Mouse (Mus musculus) heart, postnatal 0 days (tissue): ENCODE results near the gene Lrch1. TPM values are rescaled to one million over a fixed set of nuclear protein-coding genes. Genes with fewer than 3 reads are reported as not detected.

ENCODE experiments used
- ATAC-seq: fragments of 200-750 bp; cut with Nextera tagmentation; 2 replicates; pipeline ENCODE4 v1.8.0; 2017; ENCODE audit warnings: low read depth, moderate number of reproducible peaks, moderate library complexity; ENCODE audit not compliant: insufficient read depth
- DNase-seq: peaks from one replicate; pipeline ENCODE4 v3.0.0-alpha.2; 2016; ENCODE audit warnings: low spot score
- H3K27ac ChIP-seq: fragments of 300-500 bp; sonication (generic); 2 replicates; pipeline ENCODE4 v1.5.1; 2014; ENCODE audit warnings: low read depth, mild to moderate bottlenecking
- H3K27me3 ChIP-seq: fragments of 300-500 bp; sonication (generic); 2 replicates; pipeline ENCODE4 v1.6.1; 2014; ENCODE audit warnings: low read length, mixed read lengths; ENCODE audit not compliant: control insufficient read depth, insufficient read depth
- H3K36me3 ChIP-seq: fragments of 300-500 bp; sonication (generic); replicated peaks from 2 replicates; pipeline ENCODE4 v1.6.1; 2014; ENCODE audit warnings: low read length, mixed read lengths; ENCODE audit not compliant: control insufficient read depth, insufficient read depth
- H3K4me1 ChIP-seq: fragments of 300-500 bp; sonication (generic); 2 replicates; pipeline ENCODE4 v1.6.1; 2014; ENCODE audit warnings: antibody characterized with exemption; ENCODE audit not compliant: control insufficient read depth, insufficient read depth
- H3K4me2 ChIP-seq: fragments of 300-500 bp; sonication (generic); 2 replicates; pipeline ENCODE4 v1.6.1; 2014; ENCODE audit warnings: low read depth, mild to moderate bottlenecking, low read length, moderate library complexity
- H3K4me3 ChIP-seq: fragments of 300-500 bp; sonication (generic); 2 replicates; pipeline ENCODE4 v1.5.1; 2014; ENCODE audit warnings: low read depth, low read length
- H3K9ac ChIP-seq: fragments of 300-500 bp; sonication (generic); replicated peaks from 2 replicates; pipeline ENCODE4 v1.6.1; 2014; ENCODE audit warnings: low read depth, low read length, mixed read lengths
- H3K9me3 ChIP-seq: fragments of 300-500 bp; sonication (generic); replicated peaks from 2 replicates; pipeline ENCODE4 v1.6.1; 2016; ENCODE audit warnings: low read length; ENCODE audit not compliant: control insufficient read depth
- CTCF ChIP-seq: IDR thresholded peaks from 2 replicates; pipeline ENCODE4 v1.5.1; 2016; ENCODE audit warnings: antibody characterized with exemption, control low read depth, low read depth
- EP300 ChIP-seq: IDR thresholded peaks from 2 replicates; pipeline ENCODE4 v1.6.1; 2016; ENCODE audit warnings: antibody characterized with exemption, low read depth
- WGBS: fragments of 180-500 bp; shearing (Covaris S2); extraction: QIAGEN DNeasy Blood & Tissue Kit; methylation state at CpG from one replicate; pipeline ENCODE4 v1.1.7; 2014; 5-methylcytosine and 5-hydroxymethylcytosine counted together
- polyA plus RNA-seq: library from polyadenylated mRNA; unstranded; fragments of >200 nt; fragmentation: Nextera tagmentation; extraction: Ambion mirVana; gene quantifications from 2 replicates; pipeline ENCODE4 v1.2.1, GENCODE M21; 2015
- total RNA-seq: library from RNA; depleted of rRNA; stranded (reverse); fragments of >200 nt; gene quantifications from 2 replicates; pipeline ENCODE4 v1.2.3, GENCODE M21; 2014; ENCODE audit warnings: low replicate concordance

Lrch1 gene
- total and polyA plus RNA-seq, 2 experiments from 2014 or later = 8.4 to 14.2 TPM

DNA sequence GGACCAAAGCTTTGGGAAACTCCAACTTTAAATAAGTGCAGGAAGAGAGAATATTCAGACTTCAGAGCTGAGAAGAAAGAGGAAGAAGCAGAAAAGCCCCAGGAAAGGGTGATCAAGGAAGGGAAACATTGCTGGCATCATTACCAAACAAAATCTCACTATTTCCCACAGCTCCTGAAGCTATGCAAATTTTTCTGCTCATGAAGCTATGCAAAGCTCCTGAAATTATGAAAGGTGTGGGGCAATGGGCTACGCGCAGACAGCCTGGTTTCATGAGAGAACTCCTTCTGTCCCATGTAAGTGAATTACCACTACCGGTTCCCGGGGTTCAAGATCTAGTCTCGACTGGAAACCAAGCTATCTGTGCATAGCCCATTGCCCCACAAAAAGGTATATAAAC lies 99.5 kb downstream of the Lrch1 start:
- Histone ChIP-seq H3K27me3 (no peaks in the 10 kb centered on the region), H3K9me3 (no peaks in the 10 kb centered on the region), H3K36me3 (no peaks in the 10 kb centered on the region), H3K27ac (peak overlapping the region; percentile 72), H3K4me3 (no peak overlapping the region), H3K4me1 (peaks cover 58% of the 10 kb centered on the region), H3K4me2 (no peak overlapping the region), H3K9ac (no peak overlapping the region)
- no peak for ATAC-seq
- 86% methylated on average over 5 of the region's 5 CpGs for WGBS
- TF ChIP-seq CTCF = no peak
- TF ChIP-seq EP300 = no peak
- DNase-seq = no peak

DNA sequence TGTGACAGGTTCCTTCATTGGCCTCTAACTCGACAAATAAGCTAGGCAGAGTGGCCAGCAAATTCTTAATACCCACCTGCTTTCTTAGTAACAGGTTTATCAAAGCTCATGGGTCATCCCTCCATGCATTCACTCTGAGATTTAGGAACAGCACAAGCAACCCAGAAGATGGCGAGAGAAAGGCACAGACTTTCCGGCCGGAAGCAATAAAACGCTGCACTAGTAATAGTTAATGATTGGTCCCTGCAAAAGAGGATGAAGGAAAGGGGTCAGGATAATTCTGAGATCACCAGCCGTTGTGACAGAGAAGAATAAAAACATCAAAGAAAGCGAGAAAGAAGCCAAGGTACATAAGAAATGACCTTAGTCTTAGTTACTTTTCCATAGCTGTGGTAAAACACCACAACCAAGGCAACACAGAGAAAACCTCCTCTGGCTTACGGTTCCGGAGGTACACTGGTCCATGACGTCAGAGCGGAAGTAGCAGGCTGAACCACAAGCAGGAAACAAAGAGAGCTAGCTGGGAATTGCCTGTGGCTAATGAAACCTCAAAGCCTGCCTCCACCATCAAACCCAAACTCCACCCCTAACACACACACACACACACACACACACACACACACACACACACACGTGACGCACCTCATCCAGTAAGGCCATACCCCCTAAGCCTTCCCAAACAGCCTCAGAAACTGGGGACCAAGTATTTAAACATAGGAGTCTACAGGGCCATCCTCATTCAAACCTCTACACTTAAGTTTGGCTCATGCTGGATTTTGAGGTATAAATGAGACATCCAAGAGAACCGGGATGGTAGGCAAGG lies 100.2 kb downstream of the Lrch1 start:
- Histone ChIP-seq H3K36me3 (no peaks in the 10 kb centered on the region), H3K4me3 (no peak overlapping the region), H3K9ac (no peak overlapping the region), H3K4me1 (peaks cover 51% of the 10 kb centered on the region), H3K27me3 (no peaks in the 10 kb centered on the region), H3K9me3 (no peaks in the 10 kb centered on the region), H3K27ac (peak overlapping the region; percentile 72), H3K4me2 (no peak overlapping the region)
- 65% methylated on average over 14 of the region's 14 CpGs for WGBS
- ATAC-seq (peak; percentile 24; the same call in 1 of the 2 replicates), DNase-seq (no peak)
- TF ChIP-seq CTCF (no peak), EP300 (no peak)

DNA sequence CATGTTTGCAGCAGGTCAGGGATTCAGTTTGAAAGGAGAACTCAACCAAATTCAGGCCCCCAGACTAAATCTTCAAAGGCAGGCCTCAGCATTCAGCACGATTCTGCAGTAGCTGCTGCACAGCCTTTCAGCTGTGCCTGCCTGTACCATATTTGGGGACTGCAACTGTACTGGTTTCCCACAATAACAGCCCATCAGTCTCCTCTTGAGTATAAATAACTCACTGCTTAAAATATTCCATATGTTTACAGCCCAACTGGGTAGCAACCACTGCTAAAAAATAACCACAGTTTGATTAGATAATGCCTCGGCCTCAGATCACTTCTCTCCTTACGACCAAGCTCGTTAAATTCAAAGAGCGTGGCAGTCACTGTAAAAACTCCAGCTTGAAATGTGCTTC lies 101.0 kb downstream of the Lrch1 start:
- ATAC-seq = peak; percentile 65

DNA sequence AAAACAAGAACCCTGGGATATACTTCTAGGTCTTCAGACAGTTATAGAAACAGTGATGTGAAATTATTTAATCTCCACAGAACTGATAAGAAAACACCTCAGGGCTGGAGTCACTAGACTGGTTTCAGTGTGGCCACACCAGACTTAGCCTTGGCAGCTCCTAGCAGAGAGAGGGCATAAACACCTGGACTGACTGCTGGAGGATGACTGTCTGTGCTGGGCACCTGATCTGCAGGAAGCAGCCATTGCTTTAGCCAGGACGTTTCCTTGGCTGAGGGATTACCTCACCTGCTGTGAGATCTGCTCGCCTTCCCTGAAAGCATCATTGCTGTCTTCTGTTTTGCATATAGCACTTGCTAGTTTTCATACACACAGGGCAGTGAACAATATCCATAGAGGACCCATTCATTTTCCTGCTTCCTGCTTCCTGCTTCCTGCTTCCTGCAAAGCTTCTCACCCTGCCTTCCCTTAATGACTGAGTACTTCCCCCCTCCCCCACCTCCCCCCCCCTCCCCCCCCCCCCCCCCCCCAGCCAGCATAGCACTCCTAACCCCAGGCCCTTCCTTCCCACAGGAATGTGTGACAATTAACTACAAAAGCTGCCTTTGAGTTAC lies 101.9 kb downstream of the Lrch1 start:
- H3K27me3 ChIP-seq = no peaks in the 10 kb centered on the region
- ATAC-seq (no peak), DNase-seq (no peak)
- H3K9ac ChIP-seq = no peak overlapping the region
- no peak overlapping the region for H3K4me3 ChIP-seq
- H3K4me1 ChIP-seq = peaks cover 53% of the 10 kb centered on the region
- H3K27ac ChIP-seq = peak overlapping the region; percentile 61
- no peaks in the 10 kb centered on the region for H3K36me3 ChIP-seq
- H3K4me2 ChIP-seq = peak overlapping the region; percentile 9; the same call in 1 of the 2 replicates
- 35% methylated on average over 2 of the region's 2 CpGs for WGBS
- no peaks in the 10 kb centered on the region for H3K9me3 ChIP-seq
- TF ChIP-seq EP300 (no peak), CTCF (no peak)

More for the DNA sequence above, 101.0 kb downstream of the Lrch1 start:
- Histone ChIP-seq H3K27me3 (no peaks in the 10 kb centered on the region), H3K4me1 (peaks cover 45% of the 10 kb centered on the region), H3K4me2 (peak overlapping the region; percentile 28), H3K4me3 (no peak overlapping the region), H3K27ac (peak overlapping the region; percentile 72), H3K9ac (no peak overlapping the region), H3K36me3 (no peaks in the 10 kb centered on the region), H3K9me3 (no peaks in the 10 kb centered on the region)
- peak; percentile 56 for DNase-seq
- TF ChIP-seq EP300 = 0 out of 2 replicates have a peak, but pooled peaks have one; percentile 16
- TF ChIP-seq CTCF = no peak
- 24% methylated on average over 5 of the region's 5 CpGs for WGBS

DNA sequence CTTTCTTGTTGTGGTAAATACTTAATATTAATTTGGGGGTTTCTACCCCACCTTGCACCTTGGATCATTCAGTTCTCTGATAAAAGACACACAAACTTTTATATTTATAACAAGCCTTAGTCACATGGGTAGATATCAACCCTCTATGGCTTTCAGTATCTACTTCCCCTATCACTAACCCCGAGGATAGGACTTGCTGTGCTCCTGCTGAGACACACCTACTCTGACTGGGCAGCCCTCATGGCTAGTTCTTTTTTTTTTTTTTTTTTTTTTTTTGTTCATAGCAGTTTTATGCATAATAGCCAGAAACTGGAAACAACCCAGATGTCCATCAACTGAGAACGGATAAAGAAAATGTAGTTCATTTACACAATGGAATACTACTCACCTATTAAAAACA lies 106.0 kb downstream of the Lrch1 start:
- Histone ChIP-seq H3K27me3 (no peaks in the 10 kb centered on the region), H3K4me3 (no peak overlapping the region), H3K9ac (no peak overlapping the region), H3K27ac (no peak overlapping the region), H3K36me3 (no peaks in the 10 kb centered on the region; the same call in 1 of the 2 replicates), H3K4me2 (no peak overlapping the region), H3K9me3 (no peaks in the 10 kb centered on the region), H3K4me1 (peaks cover 31% of the 10 kb centered on the region)
- TF ChIP-seq EP300 (no peak), CTCF (no peak)
- DNase-seq = no peak
- no peak for ATAC-seq
- 49% methylated on average over 2 of the region's 2 CpGs for WGBS
